Mouse (Mus musculus) ES-E14 (cell line): ENCODE measurements around the gene Gm609.

Experiments used
- HCFC1 ChIP-seq: IDR thresholded peaks from 2 replicates; pipeline ENCODE4 v1.6.1; 2012; ENCODE audit warnings: low read length, inconsistent platforms, borderline replicate concordance; ENCODE audit not compliant: insufficient read depth
- MAFK ChIP-seq: IDR thresholded peaks from 2 replicates; pipeline ENCODE4 v1.6.1; 2014; ENCODE audit warnings: mild to moderate bottlenecking, low read depth, low read length, inconsistent platforms; ENCODE audit not compliant: insufficient read depth
- ZC3H11A ChIP-seq: IDR thresholded peaks from 2 replicates; pipeline ENCODE4 v1.6.1; 2012; ENCODE audit warnings: low read depth, mild to moderate bottlenecking, inconsistent platforms, low read length, borderline replicate concordance

DNA sequence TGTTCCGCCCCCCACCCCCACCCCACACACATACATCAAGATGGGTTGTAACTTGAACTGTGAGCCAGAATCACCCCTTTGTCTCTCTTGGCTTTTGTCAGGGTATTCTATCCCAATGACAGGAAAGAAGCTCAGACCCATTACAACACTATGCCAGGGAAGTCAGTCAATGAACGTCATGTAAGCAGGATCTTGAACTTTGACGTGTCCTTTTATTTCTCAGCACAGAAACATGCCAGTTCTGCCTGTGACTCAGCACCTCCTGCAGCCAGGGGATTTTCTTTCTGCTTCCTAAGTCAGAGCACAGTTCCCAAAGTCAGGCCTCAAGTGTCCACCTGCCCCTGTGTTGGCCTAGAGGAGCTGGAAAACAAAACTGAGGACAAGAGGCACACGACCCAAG, 115.4 kb downstream of the Gm609 start:
- no peak for TF ChIP-seq MAFK
- no peak for TF ChIP-seq ZC3H11A
- TF ChIP-seq HCFC1, result no peak
